Mouse (Mus musculus): ENCODE results near the gene Txn2.

Txn2 gene

GRCm38 (mm10) chr15:77928673-77929331, at the start of gene Txn2:
TSS of gene Txn2 (minus strand) at chr15:77929006.
- peak; percentile 99 for DNase-seq (ENCODE audit: low spot score)

GRCm38 (mm10) chr15:77977663-77978062, 48.9 kb upstream of the Txn2 start:
- no peak for DNase-seq (ENCODE audit: low spot score)

GRCm38 (mm10) chr15:77974165-77974841, 45.5 kb upstream of the Txn2 start:
- no peak for DNase-seq (ENCODE audit: low spot score)

DNA sequence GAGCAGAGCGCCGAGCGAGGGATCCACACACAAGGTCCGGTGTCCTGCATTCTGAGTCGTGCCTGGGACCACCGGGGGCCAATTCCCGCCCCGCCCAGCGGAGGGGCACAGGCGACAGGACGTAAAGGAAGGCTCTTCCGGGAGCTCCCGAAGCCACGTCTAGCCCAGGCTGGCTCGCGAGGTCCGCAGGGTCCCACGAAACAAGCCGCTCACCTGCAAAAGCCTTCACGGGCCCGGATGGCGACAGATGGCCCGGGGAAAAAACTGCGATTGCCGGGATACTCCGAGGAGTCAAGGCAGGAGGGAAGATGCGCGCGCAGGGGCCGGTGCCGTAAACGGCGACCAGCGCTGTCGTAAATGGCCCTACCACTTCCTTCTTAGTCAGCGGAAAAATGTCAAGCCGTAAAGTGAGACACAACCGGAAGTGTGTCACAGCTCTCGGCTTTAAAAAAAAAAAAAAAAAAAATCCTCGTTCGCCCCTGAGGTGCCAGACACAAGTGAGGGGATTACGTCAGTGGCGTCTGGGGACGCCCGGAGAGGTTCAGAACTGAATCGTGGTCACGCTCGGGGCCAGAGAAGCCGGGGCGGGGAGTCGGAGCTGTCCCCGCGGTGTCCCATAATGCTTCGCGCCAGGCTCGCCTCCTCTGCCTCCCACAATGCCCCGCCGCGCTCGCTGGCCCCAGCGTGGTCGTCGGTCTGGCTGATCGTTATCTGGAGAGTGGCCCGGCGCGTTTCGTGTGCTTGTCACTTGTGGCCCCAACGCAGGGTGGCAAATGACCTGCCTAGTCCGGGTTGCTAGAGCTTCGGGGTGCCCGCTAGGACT, 41.9 kb upstream of the Txn2 start, which contains the start of gene Eif3d:
TSS of gene Eif3d (minus strand) at position 344 of the 823 bp plus-strand sequence.
- DNase-seq (ENCODE audit: low spot score) = peak; percentile 98

DNA sequence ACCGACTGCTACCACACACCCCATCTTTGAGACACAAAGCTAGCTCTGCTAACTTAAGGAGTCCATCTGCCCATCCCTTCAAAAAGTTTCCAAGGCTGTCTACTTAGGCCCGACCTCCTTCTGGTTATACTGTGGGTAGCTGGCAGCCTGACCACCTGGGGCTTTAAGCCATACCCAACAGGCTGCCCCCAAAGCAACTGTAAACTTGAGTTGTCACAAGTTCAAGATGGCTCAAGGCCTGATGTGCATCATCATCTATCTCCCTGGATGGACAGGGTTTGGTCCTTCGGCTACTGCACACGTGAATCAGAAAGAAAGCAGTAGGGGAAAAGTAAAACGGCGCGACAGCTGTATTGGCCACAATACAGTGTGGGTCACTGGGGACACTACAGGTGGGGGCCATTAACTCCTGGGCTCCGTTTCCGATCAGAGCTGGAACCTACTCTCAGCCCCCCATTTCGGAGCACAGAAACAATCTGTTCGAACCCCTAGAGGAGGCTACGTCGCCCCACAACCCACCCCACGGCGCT, 41.2 kb upstream of the Txn2 start:
- DNase-seq (ENCODE audit: low spot score) = no peak

- no peak for DNase-seq (ENCODE audit: low spot score)
Measured at GRCm38 (mm10) chr15:77965117-77965528, 36.3 kb upstream of the Txn2 start.

- no peak for DNase-seq (ENCODE audit: low spot score)
Measured at GRCm38 (mm10) chr15:77962447-77962846, 33.6 kb upstream of the Txn2 start.

DNA sequence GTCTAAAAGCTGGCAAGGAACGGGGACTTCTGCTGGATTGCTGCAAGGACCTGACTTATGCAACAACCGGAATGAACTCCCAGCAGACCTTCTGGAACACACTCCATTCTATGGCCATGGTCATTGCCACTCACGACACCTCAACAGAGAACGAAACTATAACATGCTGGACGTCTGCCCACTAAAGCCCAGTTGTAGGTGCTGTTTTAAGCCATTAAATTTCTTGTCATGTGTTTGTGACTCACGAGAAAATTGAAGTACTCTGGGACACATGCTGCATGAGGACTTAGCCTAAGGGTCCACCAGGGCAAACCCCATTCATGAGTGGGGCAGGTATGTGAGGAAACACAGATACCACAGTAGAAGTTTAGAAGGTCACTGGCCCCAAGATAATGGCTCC, 31.9 kb upstream of the Txn2 start:
- DNase-seq (ENCODE audit: low spot score) = no peak

- DNase-seq (ENCODE audit: low spot score) = no peak
Measured at GRCm38 (mm10) chr15:77958071-77958470, 29.3 kb upstream of the Txn2 start.

GRCm38 (mm10) chr15:77957625-77958024, 28.8 kb upstream of the Txn2 start:
- no peak for DNase-seq (ENCODE audit: low spot score)

GRCm38 (mm10) chr15:77956404-77956901, 27.6 kb upstream of the Txn2 start, which contains the start of gene Foxred2:
TSS of gene Foxred2 (minus strand) at chr15:77956722.
- DNase-seq (ENCODE audit: low spot score) = peak; percentile 92

DNA sequence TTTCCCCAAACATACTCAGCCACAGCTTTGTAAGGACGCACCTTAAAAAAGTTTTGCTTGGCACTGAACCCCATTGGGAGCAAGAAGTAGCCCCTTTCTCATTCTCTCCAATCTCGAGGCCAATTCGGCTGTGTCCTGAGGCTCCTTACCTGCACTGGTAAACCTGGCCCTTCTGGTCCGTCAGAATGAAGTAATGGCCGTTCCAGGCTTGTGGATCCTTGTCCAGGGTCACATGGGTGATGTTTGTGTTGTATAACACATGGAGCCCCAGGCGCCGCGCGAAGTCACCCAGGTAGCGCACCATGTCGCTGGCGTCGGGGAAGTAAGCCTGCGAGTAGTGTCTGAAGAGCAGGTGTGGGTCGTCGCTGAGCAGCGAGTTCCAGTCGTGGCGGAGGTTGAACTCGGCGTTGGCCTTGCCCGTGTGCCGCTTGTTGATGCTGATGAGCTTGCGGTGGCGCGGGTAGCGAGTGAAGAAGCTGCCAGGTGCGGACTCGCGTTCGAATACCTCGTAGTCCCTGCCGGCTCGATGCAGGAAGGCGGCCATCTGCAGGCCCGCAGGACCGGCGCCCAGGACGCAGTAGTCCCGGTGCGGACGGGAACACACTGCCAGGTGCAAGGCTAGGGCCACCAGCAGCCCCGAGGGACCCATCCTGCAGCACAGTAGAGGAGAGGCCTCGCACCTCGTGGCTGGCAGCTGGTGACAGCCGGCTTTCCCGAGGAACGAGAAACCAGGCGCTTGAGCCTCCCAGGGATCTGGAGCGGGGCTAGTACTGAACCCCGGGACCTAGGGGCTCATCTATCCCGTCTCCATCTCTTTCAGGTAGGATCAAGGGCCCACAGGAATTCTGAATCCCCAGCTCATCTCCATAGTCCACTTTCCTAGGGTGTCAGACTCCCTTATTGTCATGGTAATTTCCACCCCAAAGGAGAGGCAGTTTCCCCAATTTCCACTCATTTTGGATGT, 26.9 kb upstream of the Txn2 start:
- peak; percentile 24 for DNase-seq (ENCODE audit: low spot score)

GRCm38 (mm10) chr15:77954362-77954761, 25.6 kb upstream of the Txn2 start:
- no peak for DNase-seq (ENCODE audit: low spot score)

- DNase-seq (ENCODE audit: low spot score) = no peak
Measured at GRCm38 (mm10) chr15:77952921-77953320, 24.1 kb upstream of the Txn2 start.

DNA sequence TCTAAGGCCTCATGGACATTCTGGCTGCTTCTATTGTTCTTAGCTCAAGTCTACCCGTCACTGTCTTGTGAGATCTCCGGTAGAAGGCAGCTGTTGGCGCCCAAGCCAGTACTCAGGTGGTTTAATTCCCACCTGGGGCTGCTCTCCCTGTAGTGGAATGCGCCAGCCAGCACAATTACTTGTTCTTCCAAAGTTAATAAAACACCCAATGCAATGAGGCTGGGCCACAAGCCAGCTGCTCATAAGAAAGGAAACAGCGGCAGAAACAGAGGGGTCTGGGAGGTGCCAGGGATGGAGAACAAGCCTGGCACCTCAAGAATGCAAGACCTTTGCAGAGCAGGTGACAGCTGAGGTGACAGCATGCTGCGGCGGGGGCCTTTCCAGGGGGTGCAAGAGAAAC, 20.3 kb upstream of the Txn2 start:
- DNase-seq (ENCODE audit: low spot score) = no peak

DNA sequence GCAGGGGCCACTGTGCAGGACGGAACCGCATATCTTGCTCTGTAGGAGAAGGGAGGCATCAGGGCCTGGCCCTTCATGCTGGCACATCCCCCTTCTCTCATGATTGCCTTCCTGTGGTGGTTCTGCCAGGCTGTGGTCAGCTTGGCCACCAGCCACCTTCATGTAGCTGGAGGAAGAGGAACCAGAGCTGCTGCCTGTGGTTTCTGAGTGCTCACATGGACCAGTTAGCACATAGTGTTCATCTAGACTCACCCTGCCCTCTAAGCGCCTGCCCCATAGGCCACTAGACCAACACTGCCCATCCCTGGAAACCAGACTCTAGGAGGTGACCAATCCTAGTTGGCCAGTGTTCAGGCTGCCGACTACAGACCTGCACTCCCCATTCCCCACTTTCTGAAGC, 16.9 kb upstream of the Txn2 start:
- DNase-seq (ENCODE audit: low spot score) = no peak

- no peak for DNase-seq (ENCODE audit: low spot score)
Measured at GRCm38 (mm10) chr15:77941563-77941962, 12.8 kb upstream of the Txn2 start.

DNA sequence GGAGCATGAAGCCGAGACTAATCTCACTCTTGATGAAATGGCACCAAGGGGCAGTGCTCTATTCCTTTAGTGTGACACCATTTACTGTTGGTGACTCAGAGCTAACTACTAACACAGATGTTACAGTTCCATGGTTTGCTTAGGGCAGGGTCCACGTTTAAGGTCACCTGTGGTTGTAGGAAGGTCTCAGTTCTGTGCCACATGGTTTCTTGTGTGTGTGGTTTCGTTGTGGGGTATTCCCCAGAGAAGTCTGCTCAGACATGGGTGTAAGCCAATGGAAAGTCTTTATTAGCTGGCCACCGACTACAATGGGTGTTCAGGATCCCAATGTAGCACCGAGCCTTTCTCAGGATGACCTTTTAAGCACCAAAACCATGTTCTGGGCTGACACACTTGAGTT, 9.7 kb upstream of the Txn2 start:
- DNase-seq (ENCODE audit: low spot score) = no peak

DNA sequence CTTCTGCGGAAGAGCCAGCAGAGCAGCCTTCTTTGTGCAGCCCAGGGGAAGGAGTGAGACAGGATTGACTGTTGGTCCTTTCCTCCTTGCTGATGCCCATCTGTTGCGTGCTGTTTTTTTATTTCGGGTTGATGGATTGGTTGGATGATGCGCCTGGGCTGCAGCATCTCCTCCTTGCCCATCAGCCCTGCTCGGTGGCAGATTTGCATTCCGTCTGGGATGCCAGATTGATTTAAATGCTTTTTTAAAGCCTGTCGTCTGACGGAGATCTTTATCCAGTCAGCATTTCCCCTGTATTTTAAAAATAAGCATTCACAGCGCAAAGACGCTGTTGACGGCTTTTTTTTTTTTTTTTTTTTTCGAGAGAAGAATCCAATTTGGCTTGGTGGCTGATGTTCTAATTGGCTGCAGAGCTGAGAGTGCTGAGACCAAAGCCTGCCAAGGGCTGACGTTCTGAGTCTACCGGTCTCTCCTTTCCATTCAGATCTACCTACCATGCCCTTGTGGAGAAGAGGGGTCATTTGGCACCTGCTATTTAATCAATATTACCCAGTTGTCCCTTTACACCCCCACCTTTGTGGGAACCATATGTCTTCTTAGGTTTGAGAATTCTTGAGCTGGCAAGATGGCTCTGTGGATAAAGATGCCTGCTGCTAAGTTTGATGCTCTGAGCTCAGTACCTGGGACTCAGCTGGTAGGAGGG, 7.0 kb upstream of the Txn2 start:
- no peak for DNase-seq (ENCODE audit: low spot score)

- DNase-seq (ENCODE audit: low spot score) = no peak
Measured at GRCm38 (mm10) chr15:77934968-77935367, 6.2 kb upstream of the Txn2 start.
